Mouse (Mus musculus): ENCODE measurements around the gene Ms4a6c. TPM values are rescaled to one million over a fixed set of nuclear protein-coding genes. Genes with fewer than 3 reads are reported as not detected.
"Not testable (repeated sequence)": the region's sequence is repeated elsewhere in the genome, so short reads cannot be mapped to it uniquely, and the experiment has no call there.

Ms4a6c gene
- 1 to 10 TPM in 1 of 2 experiments, under 1 TPM in 1; 0.96 to 1.9 TPM for total RNA-seq (2021)
- long read RNA-seq, experiment 1, partial matches to known transcripts = 0 of 1 reads
- long read RNA-seq, experiment 1, other reads (novel, unspliced or antisense) = 1 of 1 reads
- long read RNA-seq, experiment 2 = 0 reads

DNA sequence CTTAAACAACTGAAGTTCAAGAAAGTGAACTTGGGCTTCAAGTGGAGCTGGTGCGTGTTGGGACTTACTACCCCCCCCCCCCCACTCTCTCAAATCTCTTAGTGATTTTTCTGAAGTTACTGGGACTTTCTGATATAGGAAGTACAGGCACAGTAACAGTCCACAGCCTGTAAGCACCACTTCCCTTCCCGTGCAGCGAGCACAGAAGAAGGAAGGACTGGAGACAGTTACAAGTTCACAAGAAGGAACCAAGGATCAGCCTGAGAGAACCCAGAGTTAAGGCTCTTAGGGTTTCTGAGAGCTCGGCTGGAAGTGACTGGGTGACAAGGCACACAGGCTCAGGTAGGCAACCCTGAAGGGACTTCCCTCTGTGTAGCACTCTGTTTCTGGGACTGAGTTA is at the start of gene Ms4a6c:
Gene Ms4a6c, plus strand, starts transcription at position 152 of the 400 bp plus-strand sequence.
- DNase-seq (ENCODE audit: low spot score in 2 of 2) = not testable (repeated sequence)

DNA sequence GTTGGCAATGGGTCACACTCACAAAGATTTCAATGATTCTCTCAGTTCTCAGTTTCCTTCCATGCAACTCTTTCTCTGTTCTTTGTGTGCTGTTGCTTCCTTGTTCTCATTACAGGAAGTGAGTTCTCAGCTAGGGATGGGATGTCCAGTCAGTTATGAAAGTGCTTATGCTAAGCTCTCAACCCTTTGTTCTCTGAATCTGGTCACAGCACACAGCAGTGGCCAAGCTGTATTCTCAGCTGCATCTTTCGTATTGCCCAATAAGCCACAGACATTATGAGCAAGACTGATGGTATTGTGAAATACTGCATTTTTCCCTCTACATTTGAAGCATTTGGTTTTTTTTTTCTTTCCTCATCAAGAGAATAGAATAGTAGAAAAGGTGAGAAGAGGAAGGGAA is 38.0 kb upstream of the Ms4a6c start:
- not testable (repeated sequence) for DNase-seq (ENCODE audit: low spot score in 2 of 2)

DNA sequence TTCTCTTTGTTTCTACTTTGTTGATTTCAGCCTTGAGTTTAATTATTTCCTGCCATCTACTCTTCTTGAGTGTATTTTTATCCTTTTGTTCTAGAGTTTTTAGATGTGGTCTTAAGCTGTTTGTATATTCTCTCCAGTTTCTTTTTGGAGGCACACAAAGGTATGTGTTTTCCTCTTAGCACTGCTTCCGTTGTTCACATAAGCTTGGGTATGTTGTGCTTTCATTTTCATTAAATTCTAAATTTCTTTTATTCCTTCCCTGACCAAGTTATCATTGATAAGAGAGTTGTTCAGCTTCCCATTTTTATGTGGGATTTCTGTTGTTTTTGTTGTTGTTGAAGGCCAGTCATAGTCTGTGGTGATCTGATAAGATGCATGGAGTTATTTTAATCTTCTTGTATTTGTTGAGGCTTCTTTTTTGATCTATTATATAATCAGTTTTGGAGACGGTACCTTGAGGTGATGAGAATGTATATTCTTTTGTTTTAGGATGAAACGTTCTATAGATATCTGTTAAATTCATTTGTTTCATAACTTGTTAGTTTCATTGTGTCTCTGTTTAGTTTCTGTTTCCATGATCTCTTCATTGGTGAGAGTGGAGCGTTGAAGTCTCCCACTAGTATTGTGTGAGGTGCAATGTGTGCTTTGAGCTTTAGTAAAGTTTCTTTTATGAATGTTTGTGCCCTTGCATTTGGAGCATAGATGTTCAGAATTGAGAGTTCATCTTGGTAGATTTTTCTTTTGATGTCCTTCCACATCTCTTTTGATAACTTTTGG is 33.9 kb upstream of the Ms4a6c start:
- no peak for DNase-seq (ENCODE audit: low spot score in 2 of 2)

DNA sequence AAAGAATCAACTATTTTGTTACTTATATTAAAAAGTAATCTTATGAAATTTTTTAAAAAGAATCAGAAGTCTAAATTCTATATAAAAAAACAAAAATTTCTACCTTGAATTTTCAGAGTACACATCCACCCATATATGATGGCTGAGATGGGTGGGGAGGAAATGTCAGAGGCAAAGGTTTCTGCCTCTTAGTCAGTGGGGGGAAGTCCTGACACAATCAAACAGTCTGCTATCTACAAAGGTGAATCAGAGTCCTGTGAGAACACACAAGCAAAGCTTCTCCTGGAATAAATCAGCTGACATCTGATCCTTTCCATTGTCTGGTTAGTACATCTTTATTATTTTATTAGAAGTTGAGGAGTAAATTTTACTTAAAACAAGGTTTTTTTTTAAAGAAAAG is 25.8 kb upstream of the Ms4a6c start, which contains the start of gene Ms4a4b:
Gene Ms4a4b, plus strand, starts transcription at position 216 of the 400 bp plus-strand sequence.
- no peak for DNase-seq (ENCODE audit: low spot score in 2 of 2)

DNA sequence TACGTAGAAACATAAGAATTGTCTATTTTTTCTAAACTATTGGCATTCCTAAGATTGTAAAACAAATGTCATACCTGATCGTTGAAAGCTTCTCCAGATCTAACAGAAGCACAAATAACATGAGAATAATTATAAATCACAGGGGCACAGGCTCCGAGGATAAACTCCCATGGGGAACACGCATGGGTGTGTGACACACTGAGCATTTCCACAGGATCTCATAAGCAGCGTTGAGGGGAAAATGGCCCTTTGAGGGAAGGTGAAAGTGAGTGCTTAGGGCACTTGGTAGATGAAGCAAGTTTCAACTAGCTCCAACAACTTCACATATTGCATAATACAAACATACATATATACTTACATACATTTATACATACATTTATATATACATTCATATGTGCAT is 25.2 kb upstream of the Ms4a6c start:
- no peak for DNase-seq (ENCODE audit: low spot score in 2 of 2)

DNA sequence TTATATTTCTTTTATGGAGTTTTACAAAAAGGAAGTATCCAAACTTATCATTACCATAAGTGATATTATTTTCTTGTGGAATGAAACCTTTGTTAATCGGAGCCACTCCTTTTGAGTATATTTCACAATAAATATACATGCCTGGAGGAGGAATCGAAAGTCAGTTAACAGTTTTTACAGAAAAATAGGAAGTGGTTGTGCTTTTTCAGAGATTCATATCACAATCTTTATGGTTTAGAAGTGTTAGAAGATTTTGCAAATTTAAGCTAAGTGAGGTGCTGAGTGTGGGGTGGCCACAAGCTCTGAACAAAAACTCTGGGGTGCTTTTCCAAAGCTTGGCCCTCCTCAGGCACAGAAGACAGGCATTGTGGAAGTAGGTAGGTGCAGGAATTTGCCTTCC is 21.9 kb upstream of the Ms4a6c start:
- DNase-seq (ENCODE audit: low spot score in 2 of 2) = no peak

DNA sequence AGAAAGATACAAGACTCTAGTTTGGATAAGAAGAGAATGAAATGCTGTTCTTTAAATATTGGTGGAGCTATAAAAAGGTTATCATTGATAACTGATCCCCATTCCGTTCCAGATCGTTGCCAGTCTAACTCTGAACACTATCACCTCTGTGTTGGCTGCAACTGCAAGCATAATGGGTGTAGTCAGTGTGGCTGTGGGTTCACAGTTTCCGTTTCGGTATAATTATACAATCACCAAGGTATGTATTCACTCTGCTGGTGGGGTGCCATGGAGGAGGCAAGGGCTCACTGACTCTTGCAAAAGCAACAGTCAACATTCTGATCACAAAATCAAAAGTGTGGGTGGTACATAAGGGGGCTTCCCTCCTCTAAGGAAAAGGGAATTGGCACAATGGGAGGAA is 10.1 kb upstream of the Ms4a6c start:
- DNase-seq (ENCODE audit: low spot score in 2 of 2) = not testable (repeated sequence)

DNA sequence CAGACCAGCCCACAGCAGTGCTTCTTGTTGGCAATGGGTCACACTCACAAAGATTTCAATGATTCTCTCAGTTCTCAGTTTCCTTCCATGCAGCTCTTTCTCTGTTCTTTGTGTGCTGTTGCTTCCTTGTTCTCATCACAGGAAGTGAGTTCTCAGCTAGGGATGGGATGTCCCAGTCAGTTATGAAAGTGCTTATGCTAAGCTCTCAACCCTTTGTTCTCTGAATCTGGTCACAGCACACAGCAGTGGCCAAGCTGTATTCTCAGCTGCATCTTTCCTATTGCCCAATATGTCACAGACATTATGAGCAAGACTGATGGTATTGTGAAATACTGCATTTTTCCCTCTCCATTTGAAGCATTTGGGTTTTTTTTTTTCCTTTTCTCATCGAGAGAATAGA is 4.4 kb upstream of the Ms4a6c start:
- not testable (repeated sequence) for DNase-seq (ENCODE audit: low spot score in 2 of 2)

DNA sequence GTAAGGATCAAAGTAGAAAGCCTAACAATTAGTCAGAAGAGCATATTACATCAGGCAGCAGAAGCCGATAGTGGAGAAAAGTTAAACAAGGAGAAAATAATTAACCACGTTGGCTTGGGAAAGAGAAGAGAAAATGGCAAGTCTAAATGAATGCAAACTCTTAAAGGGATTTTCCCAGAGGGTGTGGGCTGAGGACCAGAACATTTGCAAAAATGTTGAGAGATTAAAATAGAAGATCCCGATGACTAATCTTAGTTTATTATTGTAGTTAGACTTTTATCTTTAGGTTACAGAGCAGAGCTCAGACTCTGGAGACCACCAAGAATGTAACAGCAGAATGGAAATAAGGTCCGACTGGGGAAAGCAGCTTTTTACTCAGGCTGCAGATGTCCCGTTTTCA is 2.7 kb upstream of the Ms4a6c start:
- no peak for DNase-seq (ENCODE audit: low spot score in 2 of 2)

DNA sequence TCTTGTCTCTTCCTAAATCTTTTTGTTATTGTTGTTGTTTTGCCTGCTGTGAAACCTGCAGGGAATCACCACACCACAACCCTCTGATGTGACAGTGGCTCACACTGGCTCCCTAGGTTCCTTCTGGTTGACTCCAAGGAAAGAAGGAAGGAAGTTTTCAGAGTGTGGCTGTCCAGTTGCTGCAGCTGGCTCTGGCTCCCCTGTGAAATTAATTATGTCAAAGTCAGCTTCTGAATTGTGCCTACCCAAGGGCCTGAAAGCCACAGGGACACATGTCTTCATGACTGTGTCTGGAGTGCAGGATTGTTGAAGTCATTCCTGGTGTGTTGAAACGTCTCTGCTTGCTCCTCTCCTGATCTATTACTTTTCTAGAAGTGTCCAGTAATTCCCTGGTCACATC is 805 bp upstream of the Ms4a6c start:
- not testable (repeated sequence) for DNase-seq (ENCODE audit: low spot score in 2 of 2)

DNA sequence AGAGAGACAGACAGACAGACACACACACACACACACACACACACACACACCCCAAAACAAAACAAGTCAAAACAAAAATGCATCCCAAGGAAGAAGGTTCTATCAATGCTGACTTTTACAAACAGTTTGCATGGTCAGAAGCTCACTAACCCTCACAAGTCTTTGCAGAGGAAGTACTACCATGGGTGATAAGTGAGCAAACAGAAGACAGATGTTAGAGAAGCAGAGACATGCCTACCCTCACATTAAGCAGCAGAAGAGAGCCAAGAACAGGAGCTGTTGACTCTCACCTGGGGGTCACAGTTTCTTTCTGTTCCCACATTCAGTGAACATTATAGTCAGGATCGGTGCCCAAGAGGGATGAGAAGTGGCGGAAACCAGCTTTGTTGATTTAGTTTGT is 10.5 kb downstream of the Ms4a6c start:
- no peak for DNase-seq (ENCODE audit: low spot score in 2 of 2)

DNA sequence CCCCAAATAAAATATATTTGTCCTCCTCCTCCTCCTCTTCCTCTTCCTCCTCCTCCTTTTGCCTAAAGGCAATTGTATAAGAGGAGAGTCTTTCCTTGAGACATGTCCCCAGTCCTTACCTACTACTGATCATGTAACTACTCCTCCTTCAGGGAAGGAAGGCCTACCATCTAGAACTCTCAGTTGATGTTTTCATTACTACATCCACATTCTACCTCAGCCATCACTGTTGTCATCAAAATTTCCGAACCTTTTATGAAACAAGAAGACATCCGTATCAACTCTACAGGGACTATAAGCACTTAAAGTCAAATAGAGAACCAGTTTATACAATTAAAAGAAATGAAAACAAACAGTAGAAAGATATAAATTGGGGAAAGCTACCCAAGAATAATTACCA is 13.5 kb downstream of the Ms4a6c start:
- no peak for DNase-seq (ENCODE audit: low spot score in 2 of 2)

DNA sequence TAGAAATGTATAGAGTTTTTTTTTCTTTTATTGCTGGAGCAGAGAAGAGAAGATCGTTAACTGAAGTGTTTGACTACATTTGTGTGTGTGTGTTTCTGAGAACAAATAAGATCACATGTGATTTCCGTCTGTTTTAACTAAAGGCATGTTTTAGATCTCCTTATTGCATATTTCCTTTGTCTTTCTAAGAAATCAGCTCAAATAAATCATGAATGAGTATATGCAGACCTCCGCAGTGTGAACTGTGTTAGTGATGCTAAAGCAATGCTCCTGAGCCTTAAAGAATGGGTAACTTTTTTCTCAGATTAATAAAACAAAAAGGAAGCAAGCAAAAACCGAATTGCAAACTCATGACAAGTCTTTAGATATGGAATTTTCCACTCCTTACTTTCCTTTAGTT is 14.8 kb downstream of the Ms4a6c start:
- no peak for DNase-seq (ENCODE audit: low spot score in 2 of 2)

DNA sequence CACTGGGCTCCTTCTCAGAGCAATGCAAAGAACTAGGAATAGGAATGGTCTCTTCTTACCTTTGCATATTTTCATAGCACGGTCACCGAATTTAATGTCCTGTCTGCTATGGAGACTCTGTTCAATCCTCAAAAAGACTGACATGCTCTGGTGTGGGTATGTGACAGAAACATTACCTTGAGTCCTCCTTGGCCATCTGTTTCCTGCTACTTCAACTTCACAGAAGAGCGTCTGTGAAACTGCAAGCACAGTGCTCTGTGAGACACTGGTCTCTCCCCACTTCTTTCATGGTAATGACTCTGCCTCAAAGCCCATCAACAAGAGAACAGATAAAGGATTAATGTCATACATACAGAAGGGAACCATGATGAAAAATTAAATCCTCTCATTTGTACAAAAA is 15.2 kb downstream of the Ms4a6c start:
- no peak for DNase-seq (ENCODE audit: low spot score in 2 of 2)

DNA sequence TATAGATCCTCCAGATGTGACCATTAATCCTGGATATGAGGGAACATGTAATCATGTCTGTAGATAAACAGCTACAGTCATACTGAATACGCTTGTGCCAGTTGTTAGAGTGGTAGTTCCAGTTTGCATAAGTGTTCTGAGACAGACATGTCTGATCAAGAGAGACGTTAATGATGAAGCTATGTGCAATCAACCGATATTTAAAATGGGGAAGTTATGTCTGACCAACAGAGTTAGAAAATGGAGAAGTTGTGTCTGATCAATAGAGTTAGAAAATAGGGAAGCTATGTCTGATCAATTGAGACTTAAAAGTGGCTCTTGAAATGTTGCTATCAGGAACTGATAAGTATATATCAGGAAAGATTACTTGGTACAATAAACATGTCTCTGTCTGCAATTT is 16.1 kb downstream of the Ms4a6c start:
- DNase-seq (ENCODE audit: low spot score in 2 of 2) = no peak

DNA sequence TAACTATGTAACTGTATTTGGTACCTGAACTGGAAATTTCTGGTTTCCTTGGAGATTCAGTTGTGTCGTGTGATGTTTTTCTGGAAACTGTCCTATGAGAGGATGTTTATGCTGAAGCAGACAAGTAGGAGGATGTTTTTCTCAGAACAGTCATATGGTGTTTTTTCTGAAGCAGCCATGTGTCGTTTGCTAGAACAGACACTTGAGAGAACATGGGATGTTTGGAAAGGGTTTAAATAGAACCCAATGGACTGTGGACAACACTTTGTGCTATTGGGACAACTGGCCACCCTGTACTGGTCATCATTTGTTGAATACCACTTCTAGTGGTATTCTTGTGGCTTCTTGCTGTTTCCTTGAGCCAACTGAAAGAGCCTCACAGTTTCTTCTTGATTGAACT is 16.6 kb downstream of the Ms4a6c start, which contains the start of gene Gm8369:
Gene Gm8369, plus strand, starts transcription at position 193 of the 400 bp plus-strand sequence.
- peak; percentile 7 to 30 for DNase-seq (ENCODE audit: low spot score in 2 of 2)

DNA sequence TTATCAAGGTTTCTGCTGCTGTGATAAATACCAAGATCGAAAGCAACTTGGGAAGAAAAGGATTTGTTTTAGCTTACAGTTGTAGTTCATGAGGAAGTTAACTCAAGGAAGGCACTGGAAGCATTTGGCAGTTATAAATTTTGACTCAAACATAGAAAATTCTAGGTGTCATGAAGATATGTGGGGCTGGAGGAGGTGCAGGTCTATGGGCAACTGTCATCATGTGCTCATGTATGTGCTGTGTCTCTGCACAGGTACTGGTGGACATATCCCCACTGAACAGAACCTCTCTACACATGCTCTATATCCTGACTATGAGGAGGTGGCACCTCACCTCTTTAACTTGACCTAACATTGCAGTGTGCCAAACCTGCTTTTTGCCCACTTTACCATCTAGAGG is 17.4 kb downstream of the Ms4a6c start:
- DNase-seq (ENCODE audit: low spot score in 2 of 2) = no peak

DNA sequence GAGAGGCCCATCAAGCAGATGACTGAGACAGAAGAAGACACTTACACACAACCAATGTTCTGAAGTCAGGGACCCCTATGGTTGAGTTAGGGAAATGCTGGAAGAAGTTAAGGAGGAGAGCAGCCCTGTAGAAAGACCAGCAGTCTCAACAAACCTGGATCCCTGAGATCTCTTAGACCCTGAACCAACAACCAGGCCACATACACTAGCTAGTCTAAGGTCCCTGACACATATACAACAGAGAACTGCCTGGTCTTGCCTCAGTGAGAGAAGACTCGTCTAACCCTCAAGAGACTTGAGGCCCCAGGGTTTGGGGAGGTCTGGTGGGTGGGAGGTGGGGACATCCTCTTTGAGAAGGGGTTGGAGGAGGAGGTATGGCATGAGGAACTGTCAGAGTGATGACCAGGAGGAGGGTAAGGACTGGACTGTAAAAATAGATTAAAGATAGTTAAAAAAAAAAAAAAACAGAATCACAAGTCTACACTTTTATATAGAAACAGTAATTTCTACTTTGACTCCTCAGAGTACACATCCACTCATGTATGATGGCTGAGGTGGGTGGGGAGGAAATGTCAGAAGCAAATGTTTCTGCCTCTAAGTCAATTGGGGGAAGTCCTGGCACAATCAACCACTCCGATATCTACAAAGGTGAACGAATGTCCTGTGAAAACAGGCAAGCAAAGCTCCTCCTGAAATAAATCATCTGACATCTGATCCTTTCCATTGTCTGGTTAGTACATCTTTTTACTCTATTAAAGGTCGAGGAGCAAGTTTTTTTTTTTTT is 22.4 kb downstream of the Ms4a6c start:
- no peak for DNase-seq (ENCODE audit: low spot score in 2 of 2)

DNA sequence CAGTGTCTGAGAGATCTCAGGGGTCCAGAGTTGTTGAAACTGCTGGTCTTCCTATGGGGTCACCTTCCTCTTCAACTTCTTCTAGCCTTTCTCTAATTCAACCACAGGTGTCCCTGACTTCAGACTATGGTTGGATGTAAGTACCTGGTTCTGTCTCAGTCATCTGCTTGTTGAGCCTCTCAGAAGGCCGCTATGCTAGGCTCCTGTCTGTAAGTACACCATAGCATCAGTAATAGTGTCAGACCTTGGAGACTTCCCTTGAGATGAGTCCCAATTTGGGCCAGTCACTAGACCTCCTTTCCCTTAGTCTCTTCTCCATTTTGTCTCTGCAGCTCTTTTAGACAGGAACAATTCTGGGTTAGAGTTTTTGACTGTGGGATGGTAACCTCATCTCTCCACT is 23.5 kb downstream of the Ms4a6c start:
- DNase-seq (ENCODE audit: low spot score in 2 of 2) = no peak

DNA sequence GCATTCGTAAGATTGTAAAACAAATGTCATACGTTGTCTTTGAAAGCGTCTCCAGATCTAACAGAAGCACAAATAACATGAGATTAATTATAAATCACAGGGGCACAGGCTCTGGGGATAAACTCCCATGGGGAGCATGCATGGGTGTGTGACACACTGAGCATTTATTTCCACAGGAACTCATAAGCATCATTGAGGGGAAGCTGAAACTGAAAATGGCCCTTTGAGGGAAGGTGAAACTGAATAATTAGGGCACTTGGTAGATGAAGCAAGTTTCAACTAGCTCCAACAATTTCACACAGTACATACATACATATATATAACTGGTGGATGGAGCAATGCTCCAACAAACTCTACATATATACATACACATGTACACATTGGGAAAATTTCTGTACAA is 25.4 kb downstream of the Ms4a6c start:
- DNase-seq (ENCODE audit: low spot score in 2 of 2) = no peak

DNA sequence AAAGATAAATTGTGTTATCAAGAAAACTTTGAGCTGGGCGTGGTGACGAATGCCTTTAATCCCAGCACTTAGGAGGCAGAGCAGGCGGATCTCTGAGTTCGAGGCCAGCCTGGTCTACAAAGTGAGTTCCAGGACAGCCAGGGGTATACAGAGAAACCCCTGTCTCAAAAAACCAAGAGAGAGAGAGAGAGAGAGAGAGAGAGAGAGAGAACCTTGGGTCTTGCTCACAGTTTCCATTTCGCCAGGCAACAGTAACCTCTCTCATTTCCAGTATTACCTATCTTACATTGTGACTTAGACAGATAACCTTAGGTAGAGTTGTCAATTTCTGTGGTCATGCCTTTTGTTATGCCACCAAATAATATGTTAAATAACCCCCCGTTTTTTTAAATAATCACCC is 27.2 kb downstream of the Ms4a6c start:
- DNase-seq (ENCODE audit: low spot score in 2 of 2) = no peak

DNA sequence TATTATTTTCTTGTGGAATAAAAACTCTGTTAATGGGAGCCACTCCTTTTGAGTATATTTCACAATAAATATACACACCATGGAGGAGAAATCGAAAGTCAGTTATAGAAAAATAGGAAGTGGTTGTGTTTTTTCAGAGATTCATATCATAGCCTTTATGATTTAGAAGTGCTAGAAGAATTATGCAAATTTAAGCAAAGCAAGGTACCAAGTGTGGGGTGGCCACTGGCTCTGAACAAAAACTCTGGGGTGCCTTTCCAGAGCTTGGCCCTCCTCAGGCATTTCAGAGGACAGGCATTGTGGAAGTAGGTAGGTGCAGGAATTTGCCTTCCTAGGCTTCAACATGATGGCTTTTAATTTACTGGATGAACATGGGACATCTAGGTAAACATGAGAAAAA is 28.1 kb downstream of the Ms4a6c start:
- DNase-seq (ENCODE audit: low spot score in 2 of 2) = not testable (repeated sequence)

Measured in left cerebral cortex, adult 18-20 months (tissue).